Mouse (Mus musculus) common myeloid progenitor, adult 5-6 weeks (primary cell): ENCODE measurements around the gene Msrb3. TPM values are rescaled to one million over a fixed set of nuclear protein-coding genes. Genes with fewer than 3 reads are reported as not detected.

Experiments used
- ATAC-seq: replicated peaks from 2 replicates; pipeline ENCODE4 v1.8.0; 2016; ENCODE audit warnings: low read depth, mild to moderate bottlenecking, moderate TSS enrichment, inconsistent platforms; ENCODE audit not compliant: poor library complexity, severe bottlenecking
- total RNA-seq: library from RNA; stranded (forward); fragments of 200-1000, 187-1606 nt; gene quantifications from 2 replicates; pipeline ENCODE4 v1.2.3, GENCODE M21; 2017

Msrb3 gene
- total RNA-seq, 1 experiment from 2014 or later, result 4.8 TPM

DNA sequence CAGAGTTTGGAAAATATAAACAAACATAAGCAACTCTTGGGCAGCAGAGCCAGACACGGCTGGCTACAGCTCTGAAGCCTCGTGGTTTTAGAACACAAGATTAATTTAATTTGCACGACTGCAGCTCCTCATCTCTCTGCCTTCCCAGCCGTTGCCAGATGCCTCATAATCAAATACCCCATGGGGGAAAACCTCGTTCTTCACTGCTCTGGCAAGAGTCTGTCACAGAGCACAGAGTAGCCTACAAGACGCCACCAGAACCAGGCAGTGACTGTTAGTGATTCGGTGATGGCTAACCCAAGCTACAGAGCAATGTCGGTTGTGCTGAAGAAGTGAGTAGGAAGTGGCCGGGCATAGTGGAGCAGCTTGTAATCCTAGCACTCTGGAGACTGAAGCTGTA lies 2.8 kb upstream of the Msrb3 start:
- ATAC-seq, result no peak

- ATAC-seq, result no peak
Observed at GRCm38 (mm10) chr10:120900096-120900495, 1.2 kb upstream of the Msrb3 start.

GRCm38 (mm10) chr10:120898357-120898756 lies 544 bp downstream of the Msrb3 start:
- no peak for ATAC-seq

- ATAC-seq, result peak; percentile 87
Observed at GRCm38 (mm10) chr10:120895899-120896289, 3.0 kb downstream of the Msrb3 start.

- 0 out of 2 replicates have a peak, but pooled peaks have one; percentile 1 for ATAC-seq
Observed at GRCm38 (mm10) chr10:120894978-120895898, 3.7 kb downstream of the Msrb3 start.

- no peak for ATAC-seq
Observed at GRCm38 (mm10) chr10:120893938-120894337, 5.0 kb downstream of the Msrb3 start.

GRCm38 (mm10) chr10:120891131-120891530 lies 7.8 kb downstream of the Msrb3 start:
- no peak for ATAC-seq

DNA sequence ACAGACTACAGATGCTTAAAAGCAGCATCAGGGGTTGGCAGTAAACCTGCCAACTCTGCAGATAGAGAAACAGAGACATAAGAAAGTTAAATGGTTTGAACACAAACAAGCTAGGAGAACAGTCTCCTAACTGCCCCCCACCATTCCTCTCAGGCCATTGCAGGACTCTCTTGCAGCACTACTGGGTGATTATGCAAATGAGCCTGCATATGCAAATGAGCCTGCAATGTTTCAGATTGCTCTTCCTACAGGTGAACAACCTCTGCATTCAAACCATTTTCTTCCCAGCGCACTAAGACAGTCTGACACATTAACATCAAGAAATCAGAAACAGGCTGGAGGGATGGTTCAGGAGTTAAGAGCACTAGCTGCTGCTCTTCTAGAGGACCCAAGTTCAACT lies 8.3 kb downstream of the Msrb3 start:
- no peak for ATAC-seq

- no peak for ATAC-seq
Observed at GRCm38 (mm10) chr10:120888531-120888930, 10.4 kb downstream of the Msrb3 start.

DNA sequence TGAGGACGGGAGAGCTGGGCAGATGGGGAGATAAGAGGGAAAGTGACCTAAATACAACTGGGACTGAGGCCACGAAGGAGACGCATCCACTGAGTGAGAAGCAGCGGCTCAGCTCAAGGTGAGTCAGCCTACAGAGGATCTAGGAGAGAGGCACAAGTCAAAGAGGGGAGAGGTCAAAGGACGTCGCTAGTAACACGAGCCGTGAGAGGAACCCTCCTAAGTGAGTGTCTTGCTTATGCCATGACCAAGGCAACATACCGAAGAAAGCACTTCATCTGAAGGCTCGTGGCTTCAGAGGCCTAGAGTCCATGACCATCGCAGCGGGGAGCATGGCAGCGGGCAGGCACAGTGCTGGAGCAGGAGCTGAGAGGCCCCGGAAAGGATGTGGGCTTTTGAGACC lies 14.7 kb downstream of the Msrb3 start:
- ATAC-seq, result no peak

DNA sequence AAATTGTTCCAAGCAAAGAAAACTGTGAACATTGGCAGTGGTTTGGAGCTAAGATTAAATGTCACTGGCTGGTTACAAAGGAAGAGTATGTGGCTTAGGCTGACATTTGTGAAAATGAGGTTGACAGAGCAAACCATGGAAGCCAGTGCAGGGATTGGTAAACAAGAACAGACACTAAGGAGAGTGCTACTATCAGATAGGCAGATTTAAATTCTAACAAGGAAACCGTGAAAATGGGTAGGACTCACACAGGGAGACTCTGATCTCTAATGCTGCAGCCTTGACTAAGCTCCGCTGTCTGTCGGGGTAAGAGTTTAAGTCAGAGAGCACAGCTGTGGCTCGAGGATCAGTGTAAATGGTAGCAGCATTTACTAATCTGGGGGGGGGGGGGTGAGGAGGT lies 15.2 kb downstream of the Msrb3 start:
- 0 out of 2 replicates have a peak, but pooled peaks have one; percentile 12 for ATAC-seq

GRCm38 (mm10) chr10:120883069-120883415 lies 15.9 kb downstream of the Msrb3 start:
- ATAC-seq, result peak; percentile 23; the same call in 1 of the 2 replicates

- peak; percentile 90 for ATAC-seq
Observed at GRCm38 (mm10) chr10:120882347-120883068, 16.4 kb downstream of the Msrb3 start.

DNA sequence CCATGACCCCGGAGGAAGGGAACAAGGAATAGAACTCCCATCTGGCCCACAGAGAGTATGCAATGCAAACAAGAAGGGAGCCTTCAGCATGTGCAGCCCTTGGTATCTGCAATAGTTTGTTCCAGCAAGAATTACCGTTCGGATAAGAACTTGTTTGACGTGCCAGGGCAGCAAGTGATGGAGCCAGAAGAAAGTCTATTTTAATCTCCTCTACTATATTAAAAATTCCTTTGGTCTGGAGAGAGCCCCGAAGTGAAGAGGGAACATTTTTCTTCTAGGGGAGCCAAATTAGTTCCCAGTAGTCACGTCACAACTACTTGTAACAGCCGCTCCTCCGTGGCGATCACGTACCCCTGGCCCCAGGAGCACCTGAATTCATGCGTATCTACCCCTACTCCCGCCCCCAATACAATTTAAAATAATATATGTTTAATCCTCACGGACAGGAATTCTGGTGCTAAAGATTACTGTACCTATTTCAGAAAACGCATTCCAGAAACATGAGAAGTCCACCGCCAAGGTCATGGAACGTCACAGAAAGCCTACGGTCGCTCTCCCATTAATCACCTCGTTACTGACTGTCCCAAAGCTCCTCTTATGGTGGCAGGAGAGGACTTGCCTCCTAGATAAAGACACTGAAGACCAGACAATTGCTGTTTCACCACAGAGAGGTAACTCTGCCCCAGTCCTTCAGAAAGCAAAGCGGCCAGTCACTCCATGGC lies 22.2 kb downstream of the Msrb3 start:
- ATAC-seq, result no peak

- ATAC-seq, result peak; percentile 89
Observed at GRCm38 (mm10) chr10:120875672-120876463, 23.0 kb downstream of the Msrb3 start.

- no peak for ATAC-seq
Observed at GRCm38 (mm10) chr10:120874261-120874660, 24.6 kb downstream of the Msrb3 start.

DNA sequence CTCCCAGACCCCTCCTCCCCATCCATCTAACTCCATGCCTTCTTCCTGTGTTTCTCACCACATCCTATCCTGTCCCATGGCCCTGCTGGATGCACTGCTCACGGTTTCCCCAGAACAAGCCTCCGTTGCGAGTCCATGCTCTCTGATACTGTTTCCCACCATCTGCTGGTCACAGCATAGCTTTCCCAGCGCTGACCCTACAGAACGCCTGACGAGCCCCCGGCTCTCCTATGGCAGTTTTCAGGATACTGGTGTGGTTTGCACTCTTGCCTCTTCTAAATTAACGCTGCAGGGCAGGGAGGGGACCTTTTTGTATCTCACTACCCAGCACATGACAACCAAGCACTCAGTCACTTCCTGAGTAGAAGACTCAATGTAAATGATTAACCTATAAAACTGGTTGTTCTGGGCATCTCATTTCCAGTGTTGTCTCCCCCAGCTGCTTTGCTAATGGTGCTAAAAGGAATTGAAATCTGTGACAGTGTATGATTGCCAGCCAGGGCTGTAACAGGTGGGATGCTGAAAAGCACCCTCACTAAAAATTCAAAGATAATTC lies 25.2 kb downstream of the Msrb3 start:
- ATAC-seq, result no peak

DNA sequence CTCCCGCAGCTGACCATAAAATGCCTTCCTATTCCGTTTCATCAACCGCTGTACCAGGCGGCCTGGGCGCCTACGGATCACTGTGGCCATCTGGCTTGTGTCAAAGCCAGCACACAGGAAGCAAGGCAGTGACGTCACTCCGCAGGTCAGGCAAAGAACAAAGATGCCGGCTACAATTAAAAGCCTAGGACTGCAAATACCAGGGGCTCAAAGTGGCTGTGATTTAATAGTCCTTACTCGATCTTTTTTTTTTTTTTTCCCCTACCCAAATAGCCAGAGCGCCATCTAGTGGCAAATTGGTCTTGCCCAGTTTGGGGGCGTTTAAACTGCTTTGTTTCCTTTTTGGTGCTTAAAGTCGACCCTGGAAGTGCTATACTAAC lies 26.4 kb downstream of the Msrb3 start:
- peak; percentile 71 for ATAC-seq

DNA sequence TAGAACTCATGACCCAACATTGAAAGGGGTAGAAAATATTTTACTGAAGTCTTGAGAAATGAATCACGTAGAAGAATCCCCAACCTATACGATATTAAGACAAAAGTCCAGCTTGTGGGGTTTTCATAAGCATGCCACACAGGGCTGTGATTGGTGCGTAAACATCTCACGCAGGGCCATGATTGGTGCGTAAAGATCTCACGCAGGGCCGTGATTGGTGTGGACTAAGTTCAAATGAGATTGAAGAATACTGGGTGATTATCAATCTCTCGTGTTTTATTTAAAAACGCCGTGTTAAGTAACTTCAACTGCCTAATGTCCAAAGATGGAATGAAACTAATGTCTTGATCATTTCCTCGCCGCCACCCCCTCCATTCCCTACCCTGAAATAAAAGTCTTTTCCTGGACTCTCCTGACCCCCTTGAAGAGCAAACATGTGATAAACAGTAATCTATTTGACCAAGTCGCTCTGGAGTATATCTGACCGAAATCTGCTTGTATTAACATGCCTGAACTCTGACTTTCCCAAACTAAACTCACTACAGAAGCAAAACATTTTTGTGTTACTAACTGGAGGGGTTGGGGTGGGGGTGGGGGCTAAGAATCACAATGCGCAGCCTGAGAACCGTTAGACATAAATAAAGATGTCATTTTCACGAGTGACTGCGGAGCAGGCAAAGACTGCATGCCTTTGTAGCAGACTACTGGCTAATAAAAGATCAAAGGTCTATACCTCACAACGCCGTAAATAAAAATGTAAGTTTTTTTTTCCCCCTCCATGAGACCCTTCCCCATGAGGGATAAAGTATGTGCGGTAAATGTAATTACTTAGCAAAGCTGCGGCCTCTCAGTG lies 27.0 kb downstream of the Msrb3 start:
- no peak for ATAC-seq
